Mouse (Mus musculus) kidney, postnatal 0 days (tissue): ENCODE results near the gene Cryzl1. TPM values are rescaled to one million over a fixed set of nuclear protein-coding genes. Genes with fewer than 3 reads are reported as not detected.

ENCODE experiments used
- ATAC-seq: fragments of 200-750 bp; cut with Nextera tagmentation; replicated peaks from 2 replicates; pipeline ENCODE4 v1.8.0; 2017; ENCODE audit warnings: low read depth, moderate number of reproducible peaks, moderate TSS enrichment, moderate library complexity; ENCODE audit not compliant: low FRiP score
- DNase-seq: peaks from one replicate; pipeline ENCODE4 v3.0.0-alpha.2; 2016; ENCODE audit warnings: low spot score
- H3K27ac ChIP-seq: fragments of 300-500 bp; sonication (generic); 2 replicates; pipeline ENCODE4 v1.5.1; 2014; ENCODE audit warnings: mild to moderate bottlenecking
- H3K27me3 ChIP-seq: fragments of 300-500 bp; sonication (generic); 2 replicates; pipeline ENCODE4 v1.6.1; 2014; ENCODE audit warnings: low read length, mixed read lengths; ENCODE audit not compliant: insufficient read depth
- H3K36me3 ChIP-seq: fragments of 300-500 bp; sonication (generic); 2 replicates; pipeline ENCODE4 v1.6.1; 2014; ENCODE audit warnings: low read length, mixed read lengths; ENCODE audit not compliant: insufficient read depth
- H3K4me1 ChIP-seq: fragments of 300-500 bp; sonication (generic); replicated peaks from 2 replicates; pipeline ENCODE4 v1.6.1; 2014; ENCODE audit warnings: antibody characterized with exemption, low read length, mixed read lengths; ENCODE audit not compliant: insufficient read depth
- H3K4me2 ChIP-seq: fragments of 300-500 bp; sonication (generic); 2 replicates; pipeline ENCODE4 v1.6.1; 2014; ENCODE audit warnings: mild to moderate bottlenecking, low read length, moderate library complexity, mixed read lengths
- H3K4me3 ChIP-seq: fragments of 300-500 bp; sonication (generic); replicated peaks from 2 replicates; pipeline ENCODE4 v1.5.1; 2014; ENCODE audit warnings: low read depth, low read length
- H3K9ac ChIP-seq: fragments of 300-500 bp; sonication (generic); 2 replicates; pipeline ENCODE4 v1.6.1; 2014; ENCODE audit warnings: low read depth, low read length
- H3K9me3 ChIP-seq: fragments of 300-500 bp; sonication (generic); replicated peaks from 2 replicates; pipeline ENCODE4 v1.6.1; 2016; ENCODE audit warnings: low read length, inconsistent platforms, mixed read lengths
- CTCF ChIP-seq: IDR thresholded peaks from 2 replicates; pipeline ENCODE4 v1.5.1; 2016; ENCODE audit warnings: antibody characterized with exemption, low read depth, mild to moderate bottlenecking, moderate library complexity
- WGBS: fragments of 180-500 bp; shearing (Covaris S2); extraction: QIAGEN DNeasy Blood & Tissue Kit; methylation state at CpG from one replicate; pipeline ENCODE4 v1.1.7; 2014; 5-methylcytosine and 5-hydroxymethylcytosine counted together
- polyA plus RNA-seq: library from polyadenylated mRNA; unstranded; fragments of >200 nt; fragmentation: Nextera tagmentation; extraction: Ambion mirVana; gene quantifications from 2 replicates; pipeline ENCODE4 v1.2.1, GENCODE M21; 2015

Cryzl1 gene
- polyA plus RNA-seq, 1 experiment from 2014 or later = 74.8 TPM

GRCm38 (mm10) chr16:91727433-91727832 lies 1.3 kb downstream of the Cryzl1 start:
- Histone ChIP-seq H3K4me3 (no peak overlapping the region; the same call in 1 of the 2 replicates), H3K36me3 (no peaks in the 10 kb centered on the region), H3K4me2 (peak overlapping the region; percentile 67), H3K27ac (no peak overlapping the region), H3K9me3 (no peaks in the 10 kb centered on the region), H3K9ac (0 out of 2 replicates have a peak overlapping the region, but pooled peaks have one; percentile 19), H3K27me3 (no peaks in the 10 kb centered on the region), H3K4me1 (peaks cover 9% of the 10 kb centered on the region; the same call in 1 of the 2 replicates)
- no peak for TF ChIP-seq CTCF
- 79% methylated on average over 15 of the region's 15 CpGs for WGBS
- no peak for ATAC-seq
- no peak for DNase-seq

DNA sequence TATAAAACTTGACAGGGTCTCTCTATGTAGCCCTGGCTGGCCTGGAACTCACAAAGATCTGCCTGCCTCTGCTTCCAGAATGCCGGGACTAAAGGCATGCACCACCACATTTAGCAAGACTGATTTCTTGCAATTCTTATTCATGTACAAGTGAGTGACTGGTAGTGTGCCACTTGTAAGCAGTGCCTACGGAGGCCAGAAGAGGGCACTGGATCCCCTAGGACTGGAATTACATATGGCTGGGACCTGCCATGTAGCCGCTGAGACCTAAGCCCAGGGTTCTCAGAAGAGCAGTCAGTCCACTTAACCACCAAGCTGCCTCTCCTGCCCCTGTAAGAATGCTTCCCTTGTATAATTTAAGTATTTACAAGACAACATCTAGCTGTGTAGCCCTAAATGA lies 4.5 kb downstream of the Cryzl1 start:
- H3K9me3 ChIP-seq = no peaks in the 10 kb centered on the region
- H3K27ac ChIP-seq = no peak overlapping the region
- no peaks in the 10 kb centered on the region for H3K27me3 ChIP-seq
- WGBS = 60% methylated on average over 3 of the region's 3 CpGs
- no peak overlapping the region for H3K4me2 ChIP-seq
- H3K36me3 ChIP-seq = 0 out of 2 replicates have a peak, but pooled peaks cover 3% of the 10 kb centered on the region
- no peak overlapping the region for H3K4me3 ChIP-seq
- no peak overlapping the region for H3K9ac ChIP-seq
- peak; percentile 76 for TF ChIP-seq CTCF
- DNase-seq (peak; percentile 65), ATAC-seq (no peak)
- H3K4me1 ChIP-seq = peaks cover 9% of the 10 kb centered on the region; the same call in 1 of the 2 replicates

DNA sequence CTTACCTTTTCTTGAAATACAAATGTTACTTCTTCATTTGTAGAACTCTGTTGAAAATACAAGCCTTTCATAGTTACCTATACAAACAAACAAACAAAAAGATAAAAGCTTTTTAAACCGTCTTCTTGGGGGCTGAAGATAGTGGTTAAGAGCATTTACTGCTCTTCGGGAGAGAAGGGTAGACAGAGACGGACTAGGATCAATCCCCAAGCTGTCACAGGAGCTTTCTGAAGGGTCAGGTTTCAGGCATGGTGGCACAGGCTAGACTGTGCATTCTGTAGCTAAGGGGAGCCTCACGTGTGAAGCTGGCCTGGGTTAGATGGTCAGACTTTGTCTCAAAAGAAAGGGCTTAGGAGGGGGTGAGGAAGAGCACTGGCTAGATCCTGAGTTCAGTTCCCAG lies 11.4 kb downstream of the Cryzl1 start:
- H3K27ac ChIP-seq = no peak overlapping the region
- TF ChIP-seq CTCF = no peak
- no peak overlapping the region for H3K4me3 ChIP-seq
- DNase-seq = no peak
- no peak overlapping the region for H3K9ac ChIP-seq
- no peak overlapping the region for H3K4me2 ChIP-seq
- no peaks in the 10 kb centered on the region for H3K9me3 ChIP-seq
- WGBS = 83% methylated on average over 4 of the region's 4 CpGs
- no peaks in the 10 kb centered on the region for H3K4me1 ChIP-seq
- no peaks in the 10 kb centered on the region for H3K27me3 ChIP-seq
- ATAC-seq = no peak
- H3K36me3 ChIP-seq = peaks cover 19% of the 10 kb centered on the region; the same call in 1 of the 2 replicates

GRCm38 (mm10) chr16:91716927-91717349 lies 11.8 kb downstream of the Cryzl1 start:
- no peak; the same call in 1 of the 2 replicates for TF ChIP-seq CTCF
- Histone ChIP-seq H3K36me3 (peaks cover 19% of the 10 kb centered on the region; the same call in 1 of the 2 replicates), H3K4me2 (no peak overlapping the region), H3K27ac (no peak overlapping the region), H3K9me3 (no peaks in the 10 kb centered on the region), H3K4me3 (no peak overlapping the region), H3K27me3 (no peaks in the 10 kb centered on the region), H3K9ac (no peak overlapping the region), H3K4me1 (no peaks in the 10 kb centered on the region)
- ATAC-seq (no peak), DNase-seq (no peak)
- 87% methylated on average over 11 of the region's 11 CpGs for WGBS

- H3K4me1 ChIP-seq = no peaks in the 10 kb centered on the region
- no peak for TF ChIP-seq CTCF
Measured at GRCm38 (mm10) chr16:91710241-91710640, 18.5 kb downstream of the Cryzl1 start.

DNA sequence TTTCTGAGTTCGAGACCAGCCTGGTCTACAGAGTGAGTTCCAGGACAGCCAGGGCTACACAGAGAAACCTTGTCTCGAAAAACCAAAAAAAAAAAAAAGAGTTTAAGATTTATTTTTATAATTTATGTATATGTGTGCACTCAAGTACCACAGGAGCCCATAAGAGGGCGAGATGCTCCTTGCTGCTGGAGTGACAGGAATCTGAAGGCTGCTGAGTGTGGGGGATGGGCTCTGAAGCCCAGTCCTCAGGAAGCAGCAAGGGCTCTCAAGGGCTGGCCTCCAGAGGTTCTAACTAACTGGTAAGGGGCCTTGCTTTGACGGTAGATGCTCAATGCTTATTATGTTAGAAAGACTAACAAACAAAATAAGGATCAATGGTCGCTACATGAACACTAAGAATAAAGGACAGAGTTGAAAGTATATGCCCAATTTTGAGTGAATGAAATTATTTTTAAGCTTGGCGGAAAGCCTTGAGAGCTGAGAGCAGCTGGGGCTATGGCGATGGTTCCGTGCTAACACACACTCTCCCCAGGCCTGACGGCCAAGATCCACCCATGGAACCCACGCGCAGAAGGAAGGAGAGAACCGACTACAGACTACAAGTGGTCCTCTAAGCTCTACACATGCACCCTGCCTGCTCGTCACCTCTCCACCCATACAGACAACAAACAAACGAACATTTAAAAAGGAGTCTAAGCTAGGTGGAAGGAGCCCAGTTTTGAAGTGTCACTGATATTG lies 24.0 kb downstream of the Cryzl1 start:
- TF ChIP-seq CTCF = peak; percentile 30; the same call in 1 of the 2 replicates
- 87% methylated on average over 14 of the region's 14 CpGs for WGBS
- Histone ChIP-seq H3K27ac (no peak overlapping the region), H3K4me1 (no peaks in the 10 kb centered on the region), H3K4me3 (no peak overlapping the region), H3K27me3 (no peaks in the 10 kb centered on the region), H3K4me2 (no peak overlapping the region), H3K9me3 (no peaks in the 10 kb centered on the region), H3K9ac (no peak overlapping the region), H3K36me3 (peaks cover 20% of the 10 kb centered on the region)
- DNase-seq (no peak), ATAC-seq (no peak)

More at GRCm38 (mm10) chr16:91710241-91710640, 18.5 kb downstream of the Cryzl1 start:
- Histone ChIP-seq H3K4me2 (no peak overlapping the region), H3K36me3 (peaks cover 35% of the 10 kb centered on the region), H3K9ac (no peak overlapping the region), H3K9me3 (no peaks in the 10 kb centered on the region), H3K27me3 (no peaks in the 10 kb centered on the region), H3K27ac (no peak overlapping the region), H3K4me3 (no peak overlapping the region)
- 84% methylated on average over 7 of the region's 7 CpGs for WGBS
- ATAC-seq = no peak
- DNase-seq = no peak
